Mouse (Mus musculus) liver, embryonic 14.5 days (tissue): Measurements from ENCODE around the gene Tmem86b. TPM values are rescaled to one million over a fixed set of nuclear protein-coding genes. Genes with fewer than 3 reads are reported as not detected.

Experiments
- ATAC-seq: fragments of 200-750 bp; cut with Nextera tagmentation; 2 replicates; pipeline ENCODE4 v1.8.0; 2017; ENCODE audit warnings: moderate number of reproducible peaks, mild to moderate bottlenecking, moderate library complexity; ENCODE audit not compliant: insufficient read depth
- DNase-seq, 3 experiments: peaks; one replicate each; pipeline ENCODE4 v3.0.0-alpha.2; 2012 to 2013; ENCODE audit warnings: low read depth in 3 of 3, low spot score in 3 of 3
- H3K27ac ChIP-seq: fragments of 300-500 bp; sonication (generic); 2 replicates; pipeline ENCODE4 v1.5.1; 2014; ENCODE audit warnings: moderate library complexity, mild to moderate bottlenecking, control low read depth, inconsistent platforms
- H3K27me3 ChIP-seq: fragments of 300-500 bp; sonication (generic); 2 replicates; pipeline ENCODE4 v1.6.1; 2014; ENCODE audit warnings: mild to moderate bottlenecking, low read length, moderate library complexity; ENCODE audit not compliant: control insufficient read depth, insufficient read depth
- H3K36me3 ChIP-seq: fragments of 300-500 bp; sonication (generic); replicated peaks from 2 replicates; pipeline ENCODE4 v1.6.1; 2014; ENCODE audit warnings: low read depth; ENCODE audit not compliant: control insufficient read depth, insufficient read depth
- H3K4me1 ChIP-seq, 2 experiments: fragments of 200-500 bp in 1 of 2; fragments of 300-500 bp in 1 of 2; sonication (generic) in 1 of 2; replicated peaks; 2 replicates each; pipeline ENCODE4 v1.6.1; 2012 to 2014; ENCODE audit warnings: antibody characterized with exemption in 1 of 2, inconsistent platforms in 1 of 2, low read length in 1 of 2; ENCODE audit not compliant: control insufficient read depth in 2 of 2, insufficient read depth in 2 of 2
- H3K4me2 ChIP-seq: fragments of 300-500 bp; sonication (generic); 2 replicates; pipeline ENCODE4 v1.6.1; 2014; ENCODE audit warnings: low read depth, mild to moderate bottlenecking, control low read depth, moderate library complexity
- H3K4me3 ChIP-seq, 2 experiments: fragments of 200-500 bp in 1 of 2; fragments of 300-500 bp in 1 of 2; sonication (generic) in 1 of 2; 2 replicates each; pipeline ENCODE4 v1.5.1; 2012 to 2014; ENCODE audit warnings: low read depth in 2 of 2, low read length in 2 of 2, mild to moderate bottlenecking in 2 of 2, control low read depth in 1 of 2, inconsistent platforms in 1 of 2, moderate library complexity in 1 of 2; ENCODE audit not compliant: insufficient read depth in 1 of 2
- H3K9ac ChIP-seq: fragments of 300-500 bp; sonication (generic); replicated peaks from 2 replicates; pipeline ENCODE4 v1.6.1; 2014; ENCODE audit warnings: mild to moderate bottlenecking, control low read depth, moderate library complexity
- H3K9me3 ChIP-seq: fragments of 300-500 bp; sonication (generic); 2 replicates; pipeline ENCODE4 v1.6.1; 2016; ENCODE audit warnings: low read length, mixed read lengths; ENCODE audit not compliant: control insufficient read depth
- CTCF ChIP-seq: IDR thresholded peaks from 2 replicates; pipeline ENCODE4 v1.5.1; 2016; ENCODE audit warnings: antibody characterized with exemption, low read depth, control low read depth
- EP300 ChIP-seq: IDR thresholded peaks from 2 replicates; pipeline ENCODE4 v1.6.1; 2016; ENCODE audit warnings: antibody characterized with exemption, low read depth
- WGBS: fragments of 180-500 bp; shearing (Covaris S2); extraction: QIAGEN DNeasy Blood & Tissue Kit; methylation state at CpG from one replicate; pipeline ENCODE4 v1.1.7; 2014; ENCODE audit not compliant: insufficient replicate concordance; 5-methylcytosine and 5-hydroxymethylcytosine counted together
- polyA plus RNA-seq, 2 experiments: library from polyadenylated mRNA; depleted of rRNA in 1 of 2; stranded (reverse) in 1 of 2; unstranded in 1 of 2; fragments of >200 nt; fragmentation: Nextera tagmentation in 1 of 2; extraction: Ambion mirVana in 1 of 2; gene quantifications; 2 replicates each; pipeline versions ENCODE4 v1.2.1 to v1.2.3; 2012 to 2014

Gene Tmem86b
- polyA plus RNA-seq, 2 experiments = 30.5 to 36.4 TPM

DNA sequence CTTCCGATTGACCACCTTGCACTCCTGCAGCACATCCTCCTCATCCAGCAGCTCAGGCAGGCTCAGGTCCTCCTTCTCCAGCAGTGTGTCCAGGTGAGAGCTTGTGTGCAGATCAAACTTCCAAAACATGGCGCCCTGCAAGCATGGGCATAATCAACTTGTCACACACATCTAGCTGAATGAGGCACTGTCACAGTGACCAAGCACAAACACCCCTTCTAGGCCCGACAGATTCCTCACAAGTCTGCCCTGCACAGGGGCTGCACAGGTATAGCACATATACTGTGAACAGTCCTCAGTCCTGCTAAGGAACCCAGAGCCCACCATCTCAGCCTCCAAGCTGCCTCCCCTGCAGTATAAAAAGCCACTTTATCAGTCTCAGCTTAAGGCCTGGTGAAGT is 15.6 kb upstream of the Tmem86b start:
- Histone ChIP-seq H3K9ac (no peak overlapping the region), H3K4me3 (no peak overlapping the region), H3K4me1 (peaks cover 0 to 20% of the 10 kb centered on the region in 2 experiments; a peak in 2 of 4 replicates), H3K4me2 (no peak overlapping the region), H3K9me3 (no peaks in the 10 kb centered on the region), H3K27me3 (no peaks in the 10 kb centered on the region), H3K36me3 (peaks cover 47% of the 10 kb centered on the region), H3K27ac (no peak overlapping the region)
- 76% methylated on average over 3 of the region's 3 CpGs for WGBS
- no peak for TF ChIP-seq EP300
- no peak for TF ChIP-seq CTCF
- DNase-seq = no peak
- ATAC-seq = 0 out of 2 replicates have a peak, but pooled peaks have one; percentile 16

DNA sequence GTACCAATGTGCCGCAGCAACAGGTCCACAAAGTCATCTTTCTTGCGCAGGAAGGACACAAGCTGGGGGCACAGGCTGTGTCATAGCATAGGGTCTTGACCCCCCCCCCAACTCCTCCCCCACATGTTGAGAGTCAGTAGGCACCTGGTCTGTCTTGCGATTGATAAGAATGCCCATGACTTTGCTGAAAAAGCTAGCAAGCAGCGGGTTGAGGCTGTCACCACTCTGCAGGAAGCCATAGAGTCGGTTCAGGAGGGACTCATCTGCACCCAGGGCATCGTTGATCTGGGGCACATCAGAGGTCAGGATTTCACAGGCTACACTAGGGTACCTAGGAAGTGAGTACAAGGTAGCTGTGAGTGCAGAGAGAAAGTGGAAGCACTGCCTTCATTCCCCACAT is 12.0 kb upstream of the Tmem86b start:
- Histone ChIP-seq H3K4me3 (no peak overlapping the region), H3K9ac (no peak overlapping the region), H3K27ac (no peak overlapping the region), H3K36me3 (peaks cover 73% of the 10 kb centered on the region), H3K4me2 (no peak overlapping the region), H3K9me3 (no peaks in the 10 kb centered on the region), H3K27me3 (no peaks in the 10 kb centered on the region), H3K4me1 (peaks cover 0 to 15% of the 10 kb centered on the region in 2 experiments; a peak in 2 of 4 replicates)
- DNase-seq (no peak), ATAC-seq (peak; percentile 44)
- TF ChIP-seq EP300 (no peak), CTCF (no peak)
- 35% methylated on average over 6 of the region's 6 CpGs for WGBS

DNA sequence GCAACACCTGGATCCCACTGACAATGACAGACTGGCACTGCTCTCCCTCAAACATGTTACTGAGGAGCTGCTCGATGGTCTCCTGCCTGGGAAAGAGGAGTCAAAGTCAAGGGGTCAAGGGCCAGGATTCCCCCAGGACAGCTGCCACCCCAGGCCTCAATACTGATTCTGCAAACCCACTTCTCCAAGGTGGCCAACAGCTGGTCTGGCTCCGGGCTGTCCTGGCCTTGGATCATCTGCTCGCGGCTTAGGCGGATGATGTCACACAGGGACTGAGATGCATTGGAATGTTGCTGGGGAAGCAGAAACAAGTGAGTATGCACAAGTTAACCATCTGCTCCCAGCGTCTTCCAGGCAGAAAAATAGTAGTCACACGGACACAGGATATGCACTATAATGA is 10.7 kb upstream of the Tmem86b start:
- WGBS = 90% methylated on average over 7 of the region's 7 CpGs
- Histone ChIP-seq H3K4me2 (no peak overlapping the region), H3K9ac (no peak overlapping the region), H3K4me1 (peaks cover 0 to 9% of the 10 kb centered on the region in 2 experiments; a peak in 1 of 4 replicates), H3K9me3 (no peaks in the 10 kb centered on the region), H3K27me3 (no peaks in the 10 kb centered on the region), H3K36me3 (peaks cover 79% of the 10 kb centered on the region), H3K4me3 (no peak overlapping the region), H3K27ac (no peak overlapping the region)
- DNase-seq (no peak), ATAC-seq (no peak)
- TF ChIP-seq EP300 (no peak), CTCF (no peak)

DNA sequence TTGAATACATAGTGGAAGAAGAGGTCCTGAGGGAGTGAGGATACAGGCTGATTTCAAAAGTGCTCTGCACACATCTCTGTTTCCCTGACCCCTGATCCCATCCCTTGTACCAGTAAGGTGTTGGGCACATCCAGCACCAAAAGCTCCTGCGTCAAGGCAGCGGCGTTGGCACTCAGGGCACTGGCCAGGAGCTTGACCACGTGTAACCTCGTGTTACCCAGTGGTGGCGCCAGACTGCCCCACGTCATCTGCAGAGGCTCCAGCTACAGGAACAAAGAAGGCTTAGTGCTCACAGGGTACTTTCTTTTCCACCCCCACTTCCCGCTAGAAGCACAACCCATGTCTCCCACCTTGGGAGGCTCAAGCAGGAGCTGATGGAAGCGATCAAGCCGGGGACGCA is 9.9 kb upstream of the Tmem86b start:
- Histone ChIP-seq H3K36me3 (peaks cover 77% of the 10 kb centered on the region), H3K27ac (no peak overlapping the region), H3K9me3 (no peaks in the 10 kb centered on the region), H3K4me2 (no peak overlapping the region), H3K27me3 (no peaks in the 10 kb centered on the region), H3K9ac (no peak overlapping the region), H3K4me3 (no peak overlapping the region), H3K4me1 (peaks cover 0 to 7% of the 10 kb centered on the region in 2 experiments; a peak in 1 of 4 replicates)
- peak; percentile 52 for TF ChIP-seq CTCF
- TF ChIP-seq EP300 = no peak
- WGBS = 86% methylated on average over 11 of the region's 11 CpGs
- DNase-seq = no peak
- ATAC-seq = no peak

DNA sequence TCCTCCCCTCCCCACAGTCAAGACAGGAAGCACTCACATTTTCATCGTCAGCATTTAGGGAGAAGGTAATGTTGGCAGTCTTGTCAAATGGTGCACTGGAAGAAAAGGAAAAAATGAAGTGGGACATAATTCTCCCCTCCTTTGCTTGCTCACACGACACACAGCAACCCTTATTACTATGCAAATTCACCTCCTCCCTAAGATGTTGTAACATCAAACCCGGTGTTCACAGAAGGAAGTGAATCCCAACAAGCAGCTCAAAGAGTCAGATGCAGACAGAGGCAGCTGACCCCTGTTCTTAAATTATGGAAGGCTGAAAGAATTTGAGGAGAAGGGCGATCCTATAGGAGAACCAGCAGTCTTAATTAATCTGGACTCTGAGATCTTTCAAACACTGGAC is 5.0 kb upstream of the Tmem86b start:
- DNase-seq = no peak
- Histone ChIP-seq H3K9me3 (no peaks in the 10 kb centered on the region), H3K4me3 (no peak overlapping the region), H3K27ac (no peak overlapping the region), H3K9ac (no peak overlapping the region), H3K4me2 (no peak overlapping the region), H3K4me1 (peaks cover 4 to 5% of the 10 kb centered on the region in 2 experiments), H3K36me3 (peaks cover 68% of the 10 kb centered on the region), H3K27me3 (no peaks in the 10 kb centered on the region)
- WGBS = 78% methylated on average over 4 of the region's 4 CpGs
- ATAC-seq = no peak
- no peak for TF ChIP-seq CTCF
- no peak for TF ChIP-seq EP300
